Mouse (Mus musculus) forebrain, embryonic 12.5 days (tissue): Measurements from ENCODE around the gene Lmcd1. TPM values are rescaled to one million over a fixed set of nuclear protein-coding genes. Genes with fewer than 3 reads are reported as not detected.
A peak's percentile ranks its signal among the peaks of the same experiment; 100 is the strongest.

ENCODE experiments used
- ATAC-seq: fragments of 200-750 bp; cut with Nextera tagmentation; 2 replicates; pipeline ENCODE4 v1.8.0; 2017; ENCODE audit warnings: moderate TSS enrichment; ENCODE audit not compliant: low FRiP score
- H3K27ac ChIP-seq: fragments of 300-500 bp; sonication (generic); 2 replicates; pipeline ENCODE4 v1.5.1; 2016; ENCODE audit warnings: mild to moderate bottlenecking
- H3K27me3 ChIP-seq: fragments of 300-500 bp; sonication (generic); 2 replicates; pipeline ENCODE4 v1.6.1; 2016; ENCODE audit warnings: mild to moderate bottlenecking
- H3K36me3 ChIP-seq: fragments of 300-500 bp; sonication (generic); replicated peaks from 2 replicates; pipeline ENCODE4 v1.6.1; 2016; ENCODE audit warnings: mild to moderate bottlenecking
- H3K4me1 ChIP-seq: fragments of 300-500 bp; sonication (generic); 2 replicates; pipeline ENCODE4 v1.6.1; 2016
- H3K4me2 ChIP-seq: fragments of 300-500 bp; sonication (generic); 2 replicates; pipeline ENCODE4 v1.6.1; 2016; ENCODE audit warnings: mild to moderate bottlenecking, moderate library complexity
- H3K4me3 ChIP-seq: fragments of 300-500 bp; sonication (generic); replicated peaks from 2 replicates; pipeline ENCODE4 v1.5.1; 2016; ENCODE audit warnings: mild to moderate bottlenecking
- H3K9ac ChIP-seq: fragments of 300-500 bp; sonication (generic); 2 replicates; pipeline ENCODE4 v1.6.1; 2016; ENCODE audit warnings: mild to moderate bottlenecking
- H3K9me3 ChIP-seq: fragments of 300-500 bp; sonication (generic); 2 replicates; pipeline ENCODE4 v1.6.1; 2016
- WGBS: fragments of 180-500 bp; shearing (Covaris S2); methylation state at CpG from one replicate; pipeline ENCODE4 v1.1.7; 2016; 5-methylcytosine and 5-hydroxymethylcytosine counted together
- polyA plus RNA-seq: library from polyadenylated mRNA; unstranded; fragments of >200 nt; fragmentation: Nextera tagmentation; extraction: Ambion mirVana; gene quantifications from 2 replicates; pipeline ENCODE4 v1.2.1, GENCODE M21; 2016

Lmcd1 gene
- polyA plus RNA-seq, 1 experiment from 2014 or later = 8.3 TPM

- no peak overlapping the region for H3K9ac ChIP-seq
- H3K27ac ChIP-seq = no peak overlapping the region
- no peak overlapping the region for H3K4me2 ChIP-seq
- H3K36me3 ChIP-seq = no peaks in the 10 kb centered on the region
- 46% methylated on average over 8 of the region's 8 CpGs for WGBS
- peak; percentile 70 for ATAC-seq
- H3K4me1 ChIP-seq = no peaks in the 10 kb centered on the region
- no peak overlapping the region for H3K4me3 ChIP-seq
- no peaks in the 10 kb centered on the region for H3K9me3 ChIP-seq
- no peaks in the 10 kb centered on the region for H3K27me3 ChIP-seq
Observed at GRCm38 (mm10) chr6:112373886-112374585, 100.5 kb downstream of the Lmcd1 start.

- Histone ChIP-seq H3K27me3 (no peaks in the 10 kb centered on the region), H3K4me3 (no peak overlapping the region), H3K4me2 (no peak overlapping the region), H3K9ac (no peak overlapping the region), H3K9me3 (no peaks in the 10 kb centered on the region), H3K4me1 (no peaks in the 10 kb centered on the region), H3K27ac (no peak overlapping the region), H3K36me3 (no peaks in the 10 kb centered on the region)
- WGBS = 70% methylated on average over 9 of the region's 13 CpGs
- ATAC-seq = no peak
Observed at GRCm38 (mm10) chr6:112375661-112376392, 102.3 kb downstream of the Lmcd1 start.

GRCm38 (mm10) chr6:112379054-112379453 lies 105.5 kb downstream of the Lmcd1 start:
- no peaks in the 10 kb centered on the region for H3K4me1 ChIP-seq
- no peak for ATAC-seq
- H3K4me3 ChIP-seq = no peak overlapping the region
- no peaks in the 10 kb centered on the region for H3K36me3 ChIP-seq
- no peak overlapping the region for H3K9ac ChIP-seq
- no peaks in the 10 kb centered on the region for H3K27me3 ChIP-seq
- 93% methylated on average over 9 of the region's 9 CpGs for WGBS
- H3K9me3 ChIP-seq = no peaks in the 10 kb centered on the region
- H3K27ac ChIP-seq = no peak overlapping the region
- no peak overlapping the region for H3K4me2 ChIP-seq

Other genes with a start within 250 kb of the Lmcd1 start
- 0.15 and 0.32 TPM in 2 replicates for gene Ssu2, start 114.3 kb downstream of the Lmcd1 start, polyA plus RNA-seq
- 0.22 TPM in 1 of 2 replicates, not detected in the other for gene Cav3, start 185.7 kb downstream of the Lmcd1 start, polyA plus RNA-seq
- gene Oxtr, start 216.2 kb downstream of the Lmcd1 start, polyA plus RNA-seq = 0.23 and 0.26 TPM in 2 replicates